Mouse (Mus musculus): ENCODE measurements around the gene Adcy5. TPM values are rescaled to one million over a fixed set of nuclear protein-coding genes. Genes with fewer than 3 reads are reported as not detected.

Adcy5 gene
- total and polyA plus RNA-seq, 3 experiments = under 0.01 to 0.08 TPM; not detected in 1

- H3K27me3 ChIP-seq (ENCODE audit: control insufficient read depth in 1 of 2, insufficient read depth in 2 of 2, low read length in 2 of 2) = no peaks in the 10 kb centered on the region
- H3K9ac ChIP-seq (ENCODE audit: control insufficient read depth, low read depth, low read length, poor library complexity, severe bottlenecking) = no peak overlapping the region
- no peaks in the 10 kb centered on the region for H3K79me2 ChIP-seq (ENCODE audit: control insufficient read depth, insufficient read depth, low read length, poor library complexity)
- H3K4me1 ChIP-seq (ENCODE audit: control insufficient read depth in 1 of 2, insufficient read depth in 2 of 2, low read length in 2 of 2) = no peaks in the 10 kb centered on the region
- H3K4me3 ChIP-seq (ENCODE audit: control insufficient read depth in 1 of 2, insufficient read depth in 1 of 2, low read depth in 2 of 2, low read length in 2 of 2) = no peak overlapping the region
- H3K9me3 ChIP-seq (replicated peaks; ENCODE audit: insufficient read depth, low read length) = no peaks in the 10 kb centered on the region
- no peaks in the 10 kb centered on the region for H3K36me3 ChIP-seq (ENCODE audit: control insufficient read depth in 1 of 2, insufficient read depth in 2 of 2, low read length in 2 of 2)
- TF ChIP-seq UBTF (IDR thresholded peaks at IDR 0.05; ENCODE audit: borderline replicate concordance, insufficient read depth, low read depth, low read length) = no peak
- TF ChIP-seq HCFC1 (IDR thresholded peaks at IDR 0.05; ENCODE audit: low read depth, low read length) = no peak
- no peak for TF ChIP-seq RAD21 (IDR thresholded peaks at IDR 0.05; ENCODE audit: low read depth, low read length)
- no peak for TF ChIP-seq SIN3A (IDR thresholded peaks at IDR 0.05; ENCODE audit: low read length)
- no peak for TF ChIP-seq CHD2 (IDR thresholded peaks at IDR 0.05; ENCODE audit: low read length)
- TF ChIP-seq CHD1 (IDR thresholded peaks at IDR 0.05; ENCODE audit: low read depth, low read length) = no peak
- TF ChIP-seq MXI1 (IDR thresholded peaks at IDR 0.05; ENCODE audit: low read depth, low read length) = no peak
- TF ChIP-seq EP300 (IDR thresholded peaks at IDR 0.05; ENCODE audit: low read depth in 1 of 2, low read length in 2 of 2) = no peak
- TF ChIP-seq POLR2AphosphoS5 (IDR thresholded peaks at IDR 0.05; ENCODE audit: borderline replicate concordance, low read depth, low read length) = no peak
- DNase-seq (ENCODE audit: low read depth, low spot score) = no peak
- H3K27ac ChIP-seq (ENCODE audit: control insufficient read depth, low read depth, low read length) = no peak overlapping the region
These were observed 24.4 kb downstream of the Adcy5 start for GRCm38 (mm10) chr16:35179082-35179481.

GRCm38 (mm10) chr16:35183161-35183560 is 28.5 kb downstream of the Adcy5 start:
- Histone ChIP-seq H3K27me3 (ENCODE audit: control insufficient read depth in 1 of 2, insufficient read depth in 2 of 2, low read length in 2 of 2) (no peaks in the 10 kb centered on the region), H3K4me1 (ENCODE audit: control insufficient read depth in 1 of 2, insufficient read depth in 2 of 2, low read length in 2 of 2) (no peaks in the 10 kb centered on the region), H3K4me3 (ENCODE audit: control insufficient read depth in 1 of 2, insufficient read depth in 1 of 2, low read depth in 2 of 2, low read length in 2 of 2) (no peak overlapping the region), H3K27ac (ENCODE audit: control insufficient read depth, low read depth, low read length) (no peak overlapping the region), H3K79me2 (ENCODE audit: control insufficient read depth, insufficient read depth, low read length, poor library complexity) (no peaks in the 10 kb centered on the region), H3K9me3 (replicated peaks; ENCODE audit: insufficient read depth, low read length) (no peaks in the 10 kb centered on the region), H3K36me3 (ENCODE audit: control insufficient read depth in 1 of 2, insufficient read depth in 2 of 2, low read length in 2 of 2) (no peaks in the 10 kb centered on the region), H3K9ac (ENCODE audit: control insufficient read depth, low read depth, low read length, poor library complexity, severe bottlenecking) (no peak overlapping the region)
- no peak for DNase-seq (ENCODE audit: low read depth, low spot score)
- TF ChIP-seq USF1 (IDR thresholded peaks at IDR 0.05; ENCODE audit: low read depth, low read length) (no peak), KAT2A (conservative IDR thresholded peaks at IDR 0.05; ENCODE audit: low read depth, low read length) (no peak), MYC (IDR thresholded peaks at IDR 0.05; ENCODE audit: low read depth, low read length) (no peak), POLR2AphosphoS2 (IDR thresholded peaks at IDR 0.05; ENCODE audit: low read length) (no peak), GABPA (IDR thresholded peaks at IDR 0.05; ENCODE audit: low read depth, low read length) (no peak), JUND (IDR thresholded peaks at IDR 0.05; ENCODE audit: low read depth, low read length) (no peak)

GRCm38 (mm10) chr16:35188111-35188510 is 33.4 kb downstream of the Adcy5 start:
- no peak overlapping the region for H3K27ac ChIP-seq (ENCODE audit: control insufficient read depth, low read depth, low read length)
- H3K79me2 ChIP-seq (ENCODE audit: control insufficient read depth, insufficient read depth, low read length, poor library complexity) = no peaks in the 10 kb centered on the region
- no peaks in the 10 kb centered on the region for H3K9me3 ChIP-seq (replicated peaks; ENCODE audit: insufficient read depth, low read length)
- no peaks in the 10 kb centered on the region for H3K4me1 ChIP-seq (ENCODE audit: control insufficient read depth in 1 of 2, insufficient read depth in 2 of 2, low read length in 2 of 2)
- H3K36me3 ChIP-seq (ENCODE audit: control insufficient read depth in 1 of 2, insufficient read depth in 2 of 2, low read length in 2 of 2) = no peaks in the 10 kb centered on the region
- no peak overlapping the region for H3K9ac ChIP-seq (ENCODE audit: control insufficient read depth, low read depth, low read length, poor library complexity, severe bottlenecking)
- H3K4me3 ChIP-seq (ENCODE audit: control insufficient read depth in 1 of 2, insufficient read depth in 1 of 2, low read depth in 2 of 2, low read length in 2 of 2) = no peak overlapping the region
- no peaks in the 10 kb centered on the region for H3K27me3 ChIP-seq (ENCODE audit: control insufficient read depth in 1 of 2, insufficient read depth in 2 of 2, low read length in 2 of 2)
- TF ChIP-seq UBTF (IDR thresholded peaks at IDR 0.05; ENCODE audit: borderline replicate concordance, insufficient read depth, low read depth, low read length) (no peak), EP300 (IDR thresholded peaks at IDR 0.05; ENCODE audit: low read depth in 1 of 2, low read length in 2 of 2) (no peak), RCOR1 (IDR thresholded peaks at IDR 0.05; ENCODE audit: low read depth, low read length) (no peak), TCF12 (IDR thresholded peaks at IDR 0.05; ENCODE audit: low read depth, low read length) (no peak), CTCF (IDR thresholded peaks at IDR 0.05 in 2 of 3, conservative IDR thresholded peaks at IDR 0.05 in 1 of 3; ENCODE audit: control insufficient read depth in 1 of 3, insufficient read depth in 1 of 3, low read depth in 2 of 3, low read length in 3 of 3, poor library complexity in 1 of 3, severe bottlenecking in 1 of 3) (no peak), JUND (IDR thresholded peaks at IDR 0.05; ENCODE audit: low read depth, low read length) (no peak), MAX (IDR thresholded peaks at IDR 0.05; ENCODE audit: low read length) (no peak), MYC (IDR thresholded peaks at IDR 0.05; ENCODE audit: low read depth, low read length) (no peak), GABPA (IDR thresholded peaks at IDR 0.05; ENCODE audit: low read depth, low read length) (no peak)
- DNase-seq (ENCODE audit: low read depth, low spot score) = no peak

Data from MEL (cell line).